ENCODE assay signal across 9 mouse cellular contexts in genomic region chr2:118431589-118431988, GRCm38 (mm10). TPM values are rescaled to one million over a fixed set of nuclear protein-coding genes. Genes with fewer than 3 reads are reported as not detected.
DNase-seq lines count a peak whose midpoint lies in the region; ATAC-seq and TF ChIP-seq lines count a peak whose summit lies in the region.
"Had no signal": no experiment of that assay in that cellular context is flagged by ENCODE, and none has a peak within 500 bp of the region (broad histone marks: within the 10 kb centered on the region; RNA-seq: fewer than 3 reads in every experiment).

No protein-coding gene starts in this region.

- no peak overlapping the region for H3K27ac ChIP-seq in bone marrow, adult 2 months (ENCODE audit: control insufficient read depth, insufficient read depth, low read depth, low read length, poor library complexity)
- H3K27ac ChIP-seq: limb, embryonic 12.5 days had no signal

- peak; percentile 17 for DNase-seq in gastrocnemius, adult 18-20 months (ENCODE audit: low spot score)
- DNase-seq in gastrocnemius, postnatal 4 days (ENCODE audit: low spot score in 2 of 2) = no peak
- peak; percentile 17 for DNase-seq in ovary, postnatal 14 days (ENCODE audit: low spot score)
- DNase-seq in ovary, postnatal 10 days (ENCODE audit: low spot score) = no peak
- peak; percentile 48 for DNase-seq in heart, postnatal 4 days

- 74% methylated on average over 5 of the region's 5 CpGs for WGBS in bone marrow, adult 2 months

- ATAC-seq in neutrophil, adult 5-6 weeks (ENCODE audit: extremely low read depth, insufficient number of reproducible peaks, low FRiP score, poor library complexity, severe bottlenecking) = peak; percentile 56; the same call in 1 of the 2 replicates
- ATAC-seq in frontal cortex, adult (ENCODE audit: low TSS enrichment) = no peak

- H3K4me3 ChIP-seq in bone marrow, adult 2 months (replicated peaks; ENCODE audit: control insufficient read depth, low read depth, low read length) = no peak overlapping the region
- H3K4me3 ChIP-seq: limb, embryonic 12.5 days had no signal

- TF ChIP-seq CTCF in bone marrow, adult 2 months (IDR thresholded peaks at IDR 0.05; ENCODE audit: control insufficient read depth, insufficient read depth, low read length) = peak; percentile 65

- no peak for TF ChIP-seq POLR2A in bone marrow, adult 2 months (IDR thresholded peaks at IDR 0.05; ENCODE audit: borderline replicate concordance, control insufficient read depth, low read depth, low read length)

- H3K4me1 ChIP-seq in bone marrow, adult 2 months (ENCODE audit: control insufficient read depth, insufficient read depth, low read length) = no peaks in the 10 kb centered on the region
- H3K4me1 ChIP-seq: limb, embryonic 12.5 days had no signal

RNA-seq across cellular contexts. Expression of gene Eif2ak4, which starts 43.2 kb away (rescaled TPM):
- 1 to 10 TPM; 3.8 to 4.3 TPM for total RNA-seq in gastrocnemius, adult 18-20 months (2021)
- total RNA-seq in gastrocnemius, postnatal 4 days (2021) = 10 to 100 TPM; 11.0 to 11.6 TPM
- 5.7 and 8.7 TPM in 2 replicates for polyA plus RNA-seq in bone marrow, adult 2 months (2011; ENCODE audit: insufficient read depth, insufficient read length, low replicate concordance, missing spikeins)
- total RNA-seq in heart, postnatal 4 days (2021) = 10 to 100 TPM; 14.1 to 14.3 TPM
- total RNA-seq in neutrophil, adult 5-6 weeks (2017) = 31.9 and 32.7 TPM in 2 replicates

RNA-seq across cellular contexts. Expression of gene Srp14, which starts 47.9 kb away (rescaled TPM):
- total RNA-seq in gastrocnemius, adult 18-20 months (2021) = 100 to 1,000 TPM; 131 to 142 TPM
- total RNA-seq in gastrocnemius, postnatal 4 days (2021) = 100 to 1,000 TPM; 144 to 148 TPM
- polyA plus RNA-seq in bone marrow, adult 2 months (2011; ENCODE audit: insufficient read depth, insufficient read length, low replicate concordance, missing spikeins) = 110 and 142 TPM in 2 replicates
- 100 to 1,000 TPM; 104 to 111 TPM for total RNA-seq in heart, postnatal 4 days (2021)
- total RNA-seq in neutrophil, adult 5-6 weeks (2017) = 184 and 186 TPM in 2 replicates

RNA-seq across cellular contexts. Expression of gene Gpr176, which starts 58.4 kb away (rescaled TPM):
- under 1 TPM; 0.12 to 0.23 TPM for total RNA-seq in gastrocnemius, adult 18-20 months (2021)
- under 1 TPM; 0.54 to 0.70 TPM for total RNA-seq in gastrocnemius, postnatal 4 days (2021)
- not detected in 2 replicates for polyA plus RNA-seq in bone marrow, adult 2 months (2011; ENCODE audit: insufficient read depth, insufficient read length, low replicate concordance, missing spikeins)
- 1 to 10 TPM in 1 of 2 experiments, under 1 TPM in 1; 0.76 to 1.1 TPM for total RNA-seq in heart, postnatal 4 days (2021)
- 0.12 TPM in 2 replicates for total RNA-seq in neutrophil, adult 5-6 weeks (2017)

Comparison
In these comparisons a context has a peak if more than half of its experiments do, and no peak if none do; other contexts are left out.
1. DNase-seq: peak in gastrocnemius, adult 18-20 months (single experiment), ovary, postnatal 14 days (single experiment) and heart, postnatal 4 days (single experiment); none in gastrocnemius, postnatal 4 days (0 of 2) and ovary, postnatal 10 days (single experiment).